Mouse (Mus musculus) cerebellum, postnatal 4 days (tissue): ENCODE data around the gene Nrap.

Experiments used
- DNase-seq, 2 experiments: peaks; one replicate each; pipeline ENCODE4 v3.0.0; 2022; ENCODE audit warnings: low spot score in 2 of 2, mixed read lengths in 1 of 2

Gene Nrap

DNA sequence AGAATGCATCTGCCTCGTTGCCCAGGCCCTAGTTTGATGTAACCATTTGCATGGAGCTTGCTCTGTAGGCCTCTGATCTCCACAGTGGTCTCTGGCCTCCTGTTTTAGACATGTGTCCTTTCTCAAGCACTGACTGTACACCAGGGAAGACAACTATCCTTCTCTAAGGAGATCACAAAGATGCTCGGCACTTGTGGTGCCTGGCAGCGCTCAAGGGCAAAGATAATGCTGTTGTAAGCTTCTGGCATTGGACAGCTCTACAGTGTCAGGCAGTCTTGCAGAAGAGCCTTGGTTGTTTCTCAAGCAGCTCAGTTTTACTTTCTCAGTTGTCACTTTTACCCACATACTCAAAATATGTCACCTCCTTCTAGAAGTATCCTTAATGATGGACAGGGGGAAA, 73.3 kb downstream of the Nrap start:
- DNase-seq: no peak

DNA sequence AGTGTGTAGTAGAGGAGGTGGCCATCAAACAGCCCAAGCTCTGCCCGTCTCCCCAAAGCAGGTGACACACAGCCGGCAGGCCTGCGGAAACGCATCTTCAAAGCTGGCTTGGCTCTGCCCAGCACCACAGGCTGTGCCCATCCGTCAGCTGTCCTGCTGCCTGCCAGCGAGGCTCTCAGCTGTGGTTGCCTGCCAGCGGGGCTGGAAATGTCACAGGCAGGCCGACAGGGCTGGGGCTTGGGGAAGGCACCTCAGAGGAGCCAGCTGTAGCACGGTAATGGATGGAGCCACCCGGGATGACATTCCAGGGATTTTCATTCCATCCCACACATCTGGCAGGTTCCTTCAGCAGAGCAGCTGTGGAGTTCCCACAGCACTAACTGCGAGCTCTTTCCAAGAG, 89.0 kb downstream of the Nrap start:
- peak in 1 of 2 experiments; percentile 56 for DNase-seq

DNA sequence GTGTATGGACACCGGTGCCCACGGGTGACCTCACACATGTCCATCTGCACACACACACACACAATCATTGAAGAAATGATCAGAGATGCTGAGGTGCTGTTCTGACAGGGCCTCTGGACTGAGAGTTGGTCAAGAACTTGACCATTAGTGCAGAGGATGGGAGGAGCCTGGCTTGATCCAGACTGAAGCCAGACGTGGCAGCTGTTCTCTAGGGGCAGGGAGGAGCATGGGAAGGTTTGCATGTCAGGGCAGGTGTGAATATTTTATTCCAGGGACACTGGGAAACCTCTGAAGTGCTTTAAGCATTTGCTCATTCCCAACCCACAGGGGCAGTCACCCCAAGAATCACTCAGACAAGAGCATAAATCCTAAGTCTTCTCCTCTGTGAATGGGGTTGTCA, 92.6 kb downstream of the Nrap start:
- no peak for DNase-seq

DNA sequence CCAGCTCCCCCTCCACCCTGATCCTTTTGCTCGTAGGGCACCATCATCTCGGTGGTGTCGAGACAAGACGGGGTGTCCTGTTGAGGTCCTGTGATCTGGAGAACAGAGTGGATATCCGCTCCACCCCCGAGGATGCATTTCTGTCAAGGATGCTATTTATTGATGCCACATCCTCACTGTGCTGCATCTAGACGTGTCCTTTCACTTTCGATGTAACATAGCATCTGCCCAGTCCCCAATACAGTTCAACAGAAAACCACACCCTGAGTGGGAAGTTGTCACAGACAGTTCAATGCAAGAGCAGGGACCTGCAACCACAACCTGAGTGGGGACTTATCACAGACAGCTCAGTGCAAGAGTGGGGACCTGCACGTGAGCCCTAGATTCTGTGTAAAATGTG, 93.2 kb downstream of the Nrap start:
- DNase-seq: no peak

DNA sequence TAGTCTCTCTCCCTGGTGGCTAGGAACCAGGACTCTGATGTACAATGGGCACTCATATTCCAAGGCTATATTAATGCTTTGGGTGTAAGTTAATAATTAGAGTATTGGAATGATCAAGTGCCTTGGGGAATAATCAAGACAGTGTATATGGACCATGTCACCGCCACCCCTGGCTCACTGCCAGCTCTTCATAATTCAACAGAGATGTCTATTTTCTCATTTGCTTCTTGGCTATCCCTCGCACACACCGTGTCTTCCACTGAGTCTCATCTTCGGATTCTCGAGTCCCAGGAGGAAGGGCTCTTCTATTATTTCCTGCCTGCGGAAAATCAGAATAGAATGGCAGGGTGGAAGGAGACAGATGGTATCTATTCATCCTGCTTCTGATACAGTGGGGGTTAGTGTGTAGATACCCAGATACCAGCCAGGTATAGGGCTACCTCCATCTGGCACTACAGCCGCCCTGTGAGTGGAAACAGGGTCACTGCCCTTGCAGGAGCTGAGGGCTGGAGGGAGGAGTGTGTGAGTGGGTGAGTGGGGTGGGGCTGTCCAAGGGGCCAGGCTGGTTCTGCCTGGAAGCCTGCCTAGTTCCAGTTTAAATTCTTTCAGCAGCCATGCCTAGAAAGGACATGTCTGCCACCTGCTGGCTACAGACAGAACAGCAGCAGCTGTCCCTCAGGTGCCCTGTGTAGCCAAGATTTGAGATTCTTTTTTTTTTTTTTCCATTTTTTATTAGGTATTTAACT, 95.0 kb downstream of the Nrap start:
- DNase-seq: peak; percentile 69 to 86

DNA sequence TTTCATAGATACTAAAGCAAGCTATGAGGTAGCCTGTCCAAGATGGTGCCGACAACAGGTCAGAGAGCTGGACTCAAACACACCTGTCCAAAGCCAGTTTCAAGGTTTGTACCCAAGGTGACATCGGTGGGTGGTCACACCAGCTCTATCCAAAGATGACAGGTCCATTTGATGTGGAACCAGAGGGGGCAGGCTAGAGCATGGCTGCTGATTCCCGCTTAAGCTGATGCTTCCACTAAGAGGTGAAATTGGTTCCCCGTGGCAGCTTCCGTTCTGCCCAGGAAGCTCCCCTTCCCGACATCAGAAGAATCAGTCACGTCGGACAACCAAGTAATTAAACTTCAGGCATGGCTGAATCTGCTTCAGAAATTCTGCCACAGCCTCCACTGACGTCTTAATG, 97.5 kb downstream of the Nrap start:
- no peak for DNase-seq

DNA sequence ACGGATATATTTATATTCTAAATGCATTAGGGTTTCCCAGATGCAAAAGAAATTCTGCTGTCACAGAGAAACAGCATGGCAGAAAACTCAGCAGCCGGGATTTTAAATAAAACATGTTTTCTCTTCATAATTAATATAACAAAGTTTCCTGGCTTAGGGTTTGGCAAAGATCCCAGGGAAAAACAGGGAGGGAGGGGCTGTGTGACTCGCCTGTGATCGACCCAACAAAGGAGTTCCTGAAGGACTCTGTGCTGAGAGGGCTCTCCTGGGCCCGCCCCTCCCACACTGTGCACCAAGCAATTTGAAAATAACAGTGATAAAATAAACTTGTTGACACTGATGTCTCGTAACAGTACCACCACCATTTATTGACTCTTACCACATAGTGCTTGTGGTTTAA, 97.9 kb downstream of the Nrap start:
- no peak for DNase-seq

DNA sequence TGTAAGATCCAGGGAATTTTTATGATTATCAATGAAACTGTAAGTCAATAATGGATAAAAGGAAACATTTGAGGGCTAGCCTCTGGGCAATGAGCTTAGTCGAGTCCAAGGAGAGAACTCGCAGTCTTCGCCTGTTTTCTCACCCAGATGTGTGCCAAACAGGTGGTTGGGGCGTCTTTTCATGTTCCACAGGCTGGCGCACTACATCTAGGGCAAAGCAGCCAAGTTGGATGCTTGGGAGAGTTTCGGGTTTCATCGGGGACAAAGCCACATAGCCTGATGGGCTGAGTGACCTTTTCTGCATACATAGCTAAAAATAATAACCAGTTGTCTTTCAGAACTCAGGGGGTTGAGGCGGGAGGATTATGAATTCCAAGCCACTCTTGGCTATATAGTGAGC, 100.2 kb downstream of the Nrap start:
- DNase-seq: no peak

DNA sequence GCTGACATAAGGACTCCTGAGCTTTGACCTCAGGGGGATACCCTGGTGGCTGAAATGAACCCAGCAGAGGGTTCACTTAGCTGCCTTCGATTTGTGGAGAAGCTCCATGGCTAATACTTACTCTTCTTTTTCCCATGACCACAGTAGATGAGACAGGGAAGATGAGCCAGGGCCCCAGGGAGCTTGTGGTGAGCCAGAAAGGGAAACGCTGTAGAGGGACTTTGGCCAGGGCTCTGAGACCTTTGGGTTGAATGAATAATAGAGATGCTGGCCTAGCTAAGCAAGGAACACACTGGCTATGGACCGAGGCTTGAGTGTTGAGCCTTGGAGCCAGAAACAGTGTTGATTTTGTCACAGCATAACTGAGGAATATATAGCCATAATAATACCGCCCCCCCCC, 101.4 kb downstream of the Nrap start:
- DNase-seq: no peak

DNA sequence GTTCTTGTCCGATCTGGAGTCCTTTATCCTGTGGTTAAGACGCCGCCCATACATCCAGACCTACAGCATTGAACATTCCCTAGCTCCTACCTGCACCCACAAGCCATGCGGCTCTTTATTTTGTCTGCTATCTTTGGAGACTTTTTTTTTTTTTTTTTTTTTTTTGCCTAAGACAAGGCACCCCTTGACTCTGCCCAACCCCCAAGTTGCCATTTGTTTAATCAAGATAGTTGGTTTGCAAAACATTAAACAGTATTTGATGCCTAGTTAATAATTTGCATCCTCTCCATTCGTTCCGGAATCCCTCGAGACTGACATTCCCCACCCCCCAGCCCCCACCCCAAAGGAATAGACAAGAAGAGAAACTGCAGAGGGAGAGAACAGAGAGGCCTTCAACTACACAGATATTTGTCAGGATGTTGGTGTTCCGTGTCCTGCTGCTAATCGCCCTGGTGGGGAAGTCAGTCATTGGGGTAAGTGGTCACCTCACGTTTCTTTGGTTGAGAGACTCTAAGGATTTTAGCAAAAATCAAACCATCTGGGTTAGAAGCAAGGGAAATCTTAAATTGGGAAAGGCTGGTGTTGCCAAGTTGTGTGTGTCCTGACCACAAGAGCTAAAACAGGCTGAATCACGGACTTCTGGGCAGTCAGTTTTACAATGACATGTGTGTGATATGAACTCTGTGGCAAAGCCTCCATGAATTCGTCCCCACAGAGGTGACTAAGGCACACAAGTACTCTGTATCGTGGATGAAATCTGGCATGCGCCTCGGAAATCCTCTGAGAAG, 102.1 kb downstream of the Nrap start:
- no peak for DNase-seq

DNA sequence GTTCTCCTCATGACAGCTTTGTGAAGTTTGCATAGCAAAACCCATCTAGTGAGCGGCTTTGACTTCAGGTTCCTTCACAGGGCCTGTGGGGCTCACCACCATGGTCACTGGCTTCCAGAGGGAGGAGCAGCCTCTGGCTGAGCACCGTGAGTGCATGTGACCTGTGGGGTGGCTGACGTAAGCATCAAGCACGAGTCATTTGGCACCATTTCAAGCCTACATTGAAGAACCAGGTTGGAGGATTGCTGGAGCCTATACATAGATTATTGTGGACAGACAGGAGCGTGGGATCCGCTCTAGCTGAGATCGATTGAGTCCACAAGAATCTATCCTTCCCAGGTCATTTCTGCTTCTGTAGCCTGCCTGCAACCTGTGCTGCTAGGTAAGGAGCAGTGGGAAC, 103.0 kb downstream of the Nrap start, which contains the start of gene Habp2:
Gene Habp2, plus strand, starts transcription at position 272 of the 400 bp plus-strand sequence.
- DNase-seq: no peak

DNA sequence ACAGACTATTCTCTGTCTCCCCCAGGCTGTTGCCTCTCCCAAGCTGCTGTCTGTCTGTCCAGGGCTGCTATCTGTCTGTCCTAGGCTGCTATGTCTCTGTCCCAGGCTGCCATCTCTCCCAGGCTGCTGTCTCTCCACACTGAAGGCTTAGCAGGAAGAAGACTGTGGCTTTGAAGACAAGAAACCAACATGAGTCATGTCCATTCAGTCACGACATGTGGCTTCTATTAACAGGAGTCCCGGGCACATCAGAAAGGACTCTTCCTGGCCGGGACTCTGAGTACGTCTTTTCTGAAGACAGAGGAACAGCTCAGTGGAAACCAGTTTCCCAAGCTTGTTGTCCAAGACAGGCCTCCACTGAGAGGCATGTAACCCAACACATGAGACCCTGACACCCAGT, 104.6 kb downstream of the Nrap start:
- DNase-seq: no peak

DNA sequence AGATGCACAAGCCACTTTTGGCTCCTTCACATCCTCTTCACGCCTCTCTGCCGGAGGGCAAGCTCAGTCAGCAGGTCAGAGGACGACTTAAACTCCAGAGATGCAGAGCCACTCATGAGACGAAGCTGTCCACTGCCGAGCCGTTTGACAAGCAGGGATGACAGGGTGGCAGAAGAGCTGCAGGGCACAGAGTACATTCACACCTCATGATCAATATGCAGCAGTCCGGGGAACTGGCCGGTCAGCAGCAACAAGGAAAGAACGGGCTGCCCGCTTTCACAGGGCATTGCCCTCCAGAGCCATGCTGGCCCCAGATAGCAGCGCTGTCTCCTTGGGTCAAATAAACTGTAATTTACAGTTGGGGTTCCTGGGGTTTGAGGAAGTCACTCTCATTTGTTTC, 111.5 kb downstream of the Nrap start:
- DNase-seq: no peak

DNA sequence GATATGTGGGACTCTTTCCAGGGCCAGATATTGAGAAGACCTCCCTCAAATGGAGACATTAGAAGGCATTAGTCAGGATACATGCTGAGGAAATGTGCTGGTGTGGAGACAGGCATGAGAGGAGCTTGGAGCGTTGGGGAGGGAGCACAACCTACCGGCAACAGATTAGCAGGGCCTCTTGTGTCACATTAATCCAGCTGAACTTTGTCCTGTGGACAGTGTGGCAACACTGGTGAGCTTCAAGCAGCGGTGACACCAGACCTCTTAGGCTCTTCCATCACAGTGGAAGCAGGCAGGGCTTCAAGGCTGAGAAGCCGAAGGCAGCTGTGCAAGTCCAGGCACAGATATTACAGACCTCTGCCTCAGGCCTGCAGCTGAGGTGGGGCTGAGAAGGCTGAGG, 111.9 kb downstream of the Nrap start:
- DNase-seq: no peak

DNA sequence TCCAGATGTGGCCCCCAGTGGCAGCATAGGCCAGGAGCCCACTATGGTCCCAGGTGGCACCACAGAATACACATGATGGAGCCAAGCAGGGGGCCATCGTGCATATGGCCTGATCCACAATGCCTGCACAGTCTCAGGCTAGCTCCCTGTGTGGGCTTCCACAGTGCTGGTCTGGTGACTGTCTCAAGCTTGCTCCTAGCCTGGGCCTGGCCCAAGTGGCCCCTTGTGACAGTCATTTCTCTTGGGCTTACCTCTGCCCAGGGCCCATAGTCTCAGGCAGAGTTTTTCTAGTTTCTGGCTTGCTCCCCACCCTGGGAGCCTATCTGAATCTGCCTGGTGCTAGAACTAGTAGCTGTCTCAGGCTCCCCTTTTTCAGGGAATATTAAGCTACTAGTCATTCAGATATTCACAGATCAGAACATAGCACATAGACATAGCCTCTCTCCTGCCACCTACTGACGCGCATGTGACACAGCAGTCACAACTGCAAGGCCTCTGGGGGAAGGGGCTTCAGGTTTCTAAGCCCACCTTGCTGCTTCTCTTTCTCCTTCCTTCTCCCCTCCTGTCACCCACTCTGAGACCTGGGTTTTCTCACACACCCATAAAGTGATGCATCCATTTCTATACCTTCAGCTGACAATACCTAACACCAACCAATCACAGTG, 112.6 kb downstream of the Nrap start:
- DNase-seq: no peak

DNA sequence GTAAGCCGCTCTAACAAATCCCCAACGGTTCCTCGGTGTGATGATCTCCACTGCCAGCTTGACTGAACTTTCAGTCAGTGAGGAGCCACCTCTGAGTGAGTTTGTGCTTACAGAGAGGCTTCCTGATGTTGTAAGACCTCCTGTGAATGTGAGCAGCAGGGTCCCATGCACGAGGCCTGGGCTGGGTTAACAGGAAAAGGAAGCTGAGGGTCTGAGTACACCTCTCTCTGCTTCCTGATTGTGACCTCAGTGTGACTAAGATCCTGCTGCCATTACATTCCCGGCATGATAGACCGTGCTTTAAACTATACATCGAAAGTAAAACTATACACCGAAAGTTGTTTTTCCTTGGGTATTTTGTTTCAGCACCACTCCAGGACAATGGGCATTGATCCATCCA, 117.8 kb downstream of the Nrap start:
- DNase-seq: no peak
